Comparison of ENCODE assay signal across 10 mouse cellular contexts in genomic region chr1:154688876-154689665, GRCm38 (mm10).
DNase-seq lines count a peak whose midpoint lies in the region; ATAC-seq and TF ChIP-seq lines count a peak whose summit lies in the region.
"Had no signal": no experiment of that assay in that cellular context is flagged by ENCODE, and none has a peak within 500 bp of the region (broad histone marks: within the 10 kb centered on the region; RNA-seq: fewer than 3 reads in every experiment).

No protein-coding gene starts in this region.

- H3K9me3 ChIP-seq in kidney, postnatal 0 days (replicated peaks; ENCODE audit: low read length): no peaks in the 10 kb centered on the region
- H3K9me3 ChIP-seq in hindbrain, embryonic 15.5 days: no peaks in the 10 kb centered on the region
- H3K9me3 ChIP-seq: lung, embryonic 15.5 days had no signal

- intact Hi-C loops in gastrocnemius, postnatal 14 days (cut with DNase I; ENCODE audit: low total_unique reads): no loop called here

- peak; percentile 73 for DNase-seq in gastrocnemius, adult 18-20 months (ENCODE audit: low spot score)
- no peak for DNase-seq in gastrocnemius, postnatal 14 days
- DNase-seq in kidney, postnatal 0 days (ENCODE audit: low spot score): peak; percentile 15
- DNase-seq in kidney, postnatal 4 days: no peak
- DNase-seq in right cerebral cortex, adult 2 months (ENCODE audit: low spot score in 2 of 2): peak; percentile 52 to 56
- no peak for DNase-seq in urinary bladder, postnatal 36 days (ENCODE audit: low spot score in 2 of 2)
- no peak for DNase-seq in spleen, adult 18-20 months

- no peaks in the 10 kb centered on the region for H3K27me3 ChIP-seq in kidney, postnatal 0 days (ENCODE audit: insufficient read depth, low read length)
- no peaks in the 10 kb centered on the region for H3K27me3 ChIP-seq in hindbrain, embryonic 15.5 days
- H3K27me3 ChIP-seq: CH12.LX; lung, embryonic 15.5 days had no signal

- no peak for TF ChIP-seq CTCF in kidney, postnatal 0 days (IDR thresholded peaks at IDR 0.05; ENCODE audit: low read depth)

- H3K36me3 ChIP-seq in kidney, postnatal 0 days (ENCODE audit: insufficient read depth, low read length): no peaks in the 10 kb centered on the region
- no peaks in the 10 kb centered on the region for H3K36me3 ChIP-seq in hindbrain, embryonic 15.5 days
- H3K36me3 ChIP-seq: lung, embryonic 15.5 days had no signal

- ATAC-seq in kidney, postnatal 0 days (replicated peaks; ENCODE audit: low FRiP score, low read depth): no peak
- no peak for ATAC-seq in hindbrain, embryonic 15.5 days (ENCODE audit: low FRiP score, low read depth)

- H3K27ac ChIP-seq in kidney, postnatal 0 days: no peak overlapping the region
- peak overlapping the region; percentile 46 for H3K27ac ChIP-seq in hindbrain, embryonic 15.5 days (replicated peaks)
- H3K27ac ChIP-seq: lung, embryonic 15.5 days had no signal

- H3K9ac ChIP-seq in kidney, postnatal 0 days (ENCODE audit: low read depth, low read length): no peak overlapping the region
- no peak overlapping the region for H3K9ac ChIP-seq in hindbrain, embryonic 15.5 days
- H3K9ac ChIP-seq: lung, embryonic 15.5 days had no signal

- no peak overlapping the region for H3K4me3 ChIP-seq in kidney, postnatal 0 days (replicated peaks; ENCODE audit: low read depth, low read length)
- H3K4me3 ChIP-seq in hindbrain, embryonic 15.5 days: no peak overlapping the region
- H3K4me3 ChIP-seq: lung, embryonic 15.5 days had no signal

- WGBS in kidney, postnatal 0 days: 25% methylated on average over 14 of the region's 14 CpGs
- WGBS in hindbrain, embryonic 15.5 days: 47% methylated on average over 14 of the region's 14 CpGs

- 0 out of 2 replicates have a peak overlapping the region, but pooled peaks have one; percentile 15 for H3K4me2 ChIP-seq in kidney, postnatal 0 days (ENCODE audit: low read length)
- peak overlapping the region; percentile 17; the same call in 1 of the 2 replicates for H3K4me2 ChIP-seq in hindbrain, embryonic 15.5 days
- H3K4me2 ChIP-seq: lung, embryonic 15.5 days had no signal

- no peaks in the 10 kb centered on the region for H3K4me1 ChIP-seq in kidney, postnatal 0 days (replicated peaks; ENCODE audit: insufficient read depth, low read length)
- H3K4me1 ChIP-seq in hindbrain, embryonic 15.5 days (replicated peaks): peaks cover 10% of the 10 kb centered on the region; the same call in 1 of the 2 replicates
- H3K4me1 ChIP-seq: lung, embryonic 15.5 days had no signal

Comparison
In these comparisons a context has a peak if more than half of its experiments do, and no peak if none do; other contexts are left out.
1. DNase-seq: peak in gastrocnemius, adult 18-20 months (single experiment), kidney, postnatal 0 days (single experiment) and right cerebral cortex, adult 2 months (2 of 2); none in gastrocnemius, postnatal 14 days (single experiment), kidney, postnatal 4 days (0 of 2), urinary bladder, postnatal 36 days (0 of 2) and spleen, adult 18-20 months (0 of 2).